Mouse (Mus musculus): ENCODE measurements around the gene Tfg.

The Tfg gene
- long read RNA-seq, experiment 1, transcript Tfg-201 (8 exons, 1,945 nt) = major isoform, 63 of 81 reads
- long read RNA-seq, experiment 1, partial matches to known transcripts = 3 of 81 reads
- long read RNA-seq, experiment 1, other reads (novel, unspliced or antisense) = 15 of 81 reads
- long read RNA-seq, experiment 2, transcript Tfg-201 (8 exons, 1,945 nt) = major isoform, 53 of 64 reads
- long read RNA-seq, experiment 2, partial matches to known transcripts = 1 of 64 reads
- long read RNA-seq, experiment 2, other reads (novel, unspliced or antisense) = 10 of 64 reads

DNA sequence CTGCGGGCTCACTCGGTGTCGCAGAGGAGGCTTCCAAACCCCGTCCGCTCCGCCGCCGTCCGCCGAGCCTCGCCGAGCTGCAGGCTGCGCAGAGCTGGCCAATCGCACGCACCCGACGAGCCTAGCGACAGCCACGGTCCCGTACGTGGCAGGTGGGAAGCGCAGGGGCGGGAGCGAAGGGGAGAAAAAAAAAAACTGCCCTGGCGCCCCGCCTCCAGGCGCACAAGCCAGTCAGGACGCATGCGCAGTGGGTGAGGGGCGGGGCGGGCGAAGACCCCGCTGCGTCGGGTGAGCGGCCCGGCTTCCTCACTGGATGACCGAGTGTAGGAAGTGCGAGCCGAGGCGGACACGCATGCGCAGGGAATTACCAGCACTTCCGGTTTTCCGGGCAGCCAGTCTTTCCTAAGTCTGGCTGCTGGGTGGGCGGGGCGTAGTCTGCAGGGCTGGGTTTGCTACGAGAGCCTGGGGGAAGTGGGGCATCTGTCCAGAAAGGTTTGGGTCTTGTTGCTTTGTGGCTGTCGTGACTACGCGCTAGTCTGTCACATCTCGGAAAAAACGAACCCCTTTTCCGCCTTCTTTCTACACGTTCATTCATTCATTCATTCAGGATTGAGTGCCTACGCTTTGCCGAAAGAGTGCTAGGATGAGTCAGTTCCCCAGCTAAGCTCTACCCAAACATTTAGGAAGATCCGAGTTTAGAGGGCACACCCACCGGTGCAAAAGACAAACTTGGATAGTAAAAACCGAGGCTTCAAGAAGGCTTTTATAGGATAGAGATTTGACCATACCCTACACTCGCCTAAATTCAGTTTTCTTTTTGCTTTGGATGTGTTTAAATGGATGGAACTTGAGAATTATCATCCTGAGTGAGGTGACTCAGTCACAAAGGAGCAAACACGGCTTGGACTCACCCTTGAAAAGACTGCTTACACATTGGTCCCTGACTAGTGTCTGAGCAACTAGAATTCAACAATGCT, at the start of gene Tfg:
TSS of gene Tfg (minus strand) at position 227 of the 977 bp plus-strand sequence.
- intact Hi-C loops (cut with DNase I) = loop anchor here (10.0 kb wide), 1 partner anchor 457 kb away; no protein-coding TSS in a partner anchor

DNA sequence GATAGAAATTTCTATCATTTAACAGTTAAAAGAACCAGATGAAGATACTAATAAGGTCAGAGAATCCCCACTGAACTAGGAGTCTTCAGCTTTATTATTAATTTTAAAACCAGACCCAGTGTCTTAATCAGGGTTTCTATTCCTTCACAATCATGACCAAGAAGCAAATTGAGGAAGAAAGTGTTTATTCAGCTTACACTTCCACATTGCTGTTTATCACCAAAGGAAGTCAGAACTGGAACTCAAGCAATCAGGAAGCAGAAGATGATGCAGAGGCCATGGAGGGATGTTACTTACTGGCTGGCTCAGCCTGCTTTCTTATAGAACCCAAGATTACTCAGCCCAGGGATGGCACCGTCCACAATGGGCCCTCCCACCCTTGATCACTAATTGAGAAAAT, 11.8 kb upstream of the Tfg start:
- intact Hi-C loops (cut with DNase I) = no loop called here

DNA sequence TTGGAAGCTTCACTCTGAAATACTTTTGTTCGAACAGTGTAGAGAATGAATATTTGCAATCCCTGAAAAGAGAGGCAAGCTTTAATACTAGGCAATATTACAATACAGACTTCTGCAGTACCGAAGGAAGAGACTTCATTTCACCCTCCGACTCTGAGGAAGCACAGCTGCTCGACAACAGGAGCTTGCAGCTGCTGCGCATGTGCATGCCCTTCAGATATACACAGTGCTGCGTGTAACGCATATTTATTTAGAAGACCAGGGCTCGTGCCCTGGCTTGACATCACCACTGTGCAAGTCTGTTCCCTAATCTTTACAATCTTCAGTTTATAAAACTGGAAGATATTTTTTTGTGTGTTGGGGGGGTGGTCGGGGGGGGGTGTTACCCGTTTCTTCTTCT, 7.7 kb upstream of the Tfg start:
- intact Hi-C loops (cut with DNase I) = no loop called here

- intact Hi-C loops (cut with DNase I) = no loop called here
These were observed 5.1 kb upstream of the Tfg start for GRCm38 (mm10) chr16:56722357-56722756.

GRCm38 (mm10) chr16:56719031-56719430, 1.8 kb upstream of the Tfg start:
- intact Hi-C loops (cut with DNase I) = loop anchor here (10.0 kb wide), 1 partner anchor 456 kb away; no protein-coding TSS in a partner anchor

- intact Hi-C loops (cut with DNase I) = loop anchor here (10.0 kb wide), 1 partner anchor 458 kb away; no protein-coding TSS in a partner anchor
These were observed 582 bp downstream of the Tfg start for GRCm38 (mm10) chr16:56716557-56717179.

DNA sequence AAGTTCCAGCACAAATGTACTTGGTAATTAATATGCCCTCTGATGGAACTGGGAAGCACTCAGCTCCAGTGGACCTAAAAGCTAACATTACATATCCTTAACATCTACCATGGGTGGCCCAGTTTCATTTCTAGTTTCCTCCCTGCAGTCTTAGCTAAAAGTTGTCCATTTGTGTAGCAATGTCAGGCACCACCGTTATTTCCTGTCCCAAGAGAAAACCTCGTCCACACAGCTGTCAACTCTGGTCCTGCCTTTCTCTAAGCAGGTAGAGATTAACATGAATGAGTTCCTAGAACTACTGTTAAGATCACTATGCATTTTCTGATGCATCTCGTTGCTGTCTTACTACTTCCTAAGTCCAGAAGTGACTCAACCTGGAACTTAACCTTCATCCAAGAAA, 1.6 kb downstream of the Tfg start:
- intact Hi-C loops (cut with DNase I) = loop anchor here (10.0 kb wide), 1 partner anchor 459 kb away; no protein-coding TSS in a partner anchor

- intact Hi-C loops (cut with DNase I) = loop anchor here (10.0 kb wide), 1 partner anchor 465 kb away; no protein-coding TSS in a partner anchor
These were observed 7.2 kb downstream of the Tfg start for GRCm38 (mm10) chr16:56710071-56710470.

- intact Hi-C loops (cut with DNase I) = no loop called here
These were observed 11.5 kb downstream of the Tfg start for GRCm38 (mm10) chr16:56705731-56706130.

DNA sequence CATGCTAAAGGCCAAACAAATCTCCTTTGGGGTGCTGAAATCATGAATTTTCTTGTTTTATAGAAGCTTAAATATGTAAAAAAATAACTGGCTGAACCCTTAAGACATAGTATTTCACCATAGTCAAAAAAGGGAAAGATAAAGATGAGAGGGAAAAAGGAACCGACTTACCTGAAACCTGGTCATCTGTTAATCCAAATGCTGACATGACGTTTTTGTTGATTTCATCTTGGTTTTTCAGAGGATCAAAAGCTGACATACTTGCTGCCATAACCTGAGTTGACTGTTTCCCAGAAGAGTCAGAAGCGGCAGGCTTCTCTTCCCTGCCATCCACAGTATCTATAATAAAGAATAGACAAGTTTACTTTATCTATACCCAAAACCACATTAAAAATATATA, 16.4 kb downstream of the Tfg start:
- intact Hi-C loops (cut with DNase I) = no loop called here

DNA sequence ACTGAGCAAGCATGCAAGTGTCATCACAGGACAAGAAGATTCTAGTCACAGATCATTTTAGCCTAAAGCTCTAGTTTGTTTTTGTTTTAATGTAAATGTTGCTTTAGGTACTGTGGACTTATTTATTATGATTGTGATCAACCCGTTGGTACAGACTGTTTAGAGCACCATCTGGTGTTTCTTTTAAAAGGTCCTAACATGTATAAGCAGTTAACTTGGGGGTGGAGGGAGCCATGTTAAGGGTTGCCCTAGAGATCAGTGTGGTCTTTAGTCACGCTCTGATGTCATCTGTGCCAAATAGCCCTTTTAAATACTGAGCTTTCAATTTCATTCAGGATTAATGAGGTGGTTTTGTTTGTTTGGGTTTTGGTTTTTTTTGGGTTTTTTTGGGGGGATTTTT, 20.8 kb downstream of the Tfg start:
- intact Hi-C loops (cut with DNase I) = no loop called here

DNA sequence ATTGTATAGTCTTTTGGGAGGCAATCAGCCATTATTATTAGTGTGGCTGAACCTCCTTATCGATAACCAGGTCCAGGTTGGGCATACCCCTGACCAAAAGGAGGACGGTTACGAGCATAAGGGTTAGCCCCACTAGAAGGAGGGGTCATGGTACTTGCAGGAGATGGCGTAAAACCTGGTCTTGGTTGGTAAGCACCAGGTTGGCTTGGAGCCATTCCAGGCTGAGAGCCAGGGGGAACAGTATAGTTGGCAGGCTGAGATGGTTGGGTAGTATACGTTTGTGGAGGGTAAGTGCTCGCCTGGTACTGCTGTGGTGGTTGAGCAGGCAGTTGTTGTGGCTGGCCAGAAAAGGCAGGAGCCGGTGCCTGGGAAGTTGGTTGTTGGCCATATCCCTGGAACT, 26.5 kb downstream of the Tfg start:
- intact Hi-C loops (cut with DNase I) = no loop called here

- intact Hi-C loops (cut with DNase I) = loop anchor here (10.0 kb wide), 1 partner anchor 522 kb away; no protein-coding TSS in a partner anchor
These were observed 30.5 kb downstream of the Tfg start for GRCm38 (mm10) chr16:56686747-56687146.

DNA sequence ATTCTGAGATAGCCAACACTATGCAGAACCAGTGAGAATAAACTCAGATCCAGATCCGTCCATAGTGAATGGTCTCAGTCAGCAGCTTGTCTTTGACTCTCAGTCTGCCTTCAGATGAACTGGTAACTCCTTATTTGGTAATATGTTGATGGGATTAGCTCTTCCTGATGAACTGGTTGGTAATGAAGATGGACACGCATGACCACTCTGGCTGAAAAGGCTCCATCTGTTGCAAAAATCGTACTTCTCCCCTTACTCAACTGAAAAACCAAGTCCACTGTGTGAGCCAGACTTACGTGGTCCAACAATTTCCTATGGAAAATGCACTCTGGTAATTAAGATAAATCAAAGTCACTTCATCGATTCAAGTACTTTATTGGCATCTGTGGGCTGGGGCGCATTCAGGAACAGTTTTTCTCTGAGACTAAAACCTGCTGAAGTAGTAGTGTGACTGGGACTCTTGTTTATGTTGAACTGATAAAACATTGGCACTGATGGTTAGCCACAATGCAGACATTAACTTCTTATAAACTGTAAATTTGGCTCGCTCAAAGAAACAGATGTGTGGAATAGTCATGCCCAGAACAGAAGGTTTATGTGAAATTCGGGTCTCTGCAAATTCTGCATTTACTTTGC, 36.1 kb downstream of the Tfg start:
- intact Hi-C loops (cut with DNase I) = loop anchor here (10.0 kb wide), 1 partner anchor 516 kb away; no protein-coding TSS in a partner anchor

DNA sequence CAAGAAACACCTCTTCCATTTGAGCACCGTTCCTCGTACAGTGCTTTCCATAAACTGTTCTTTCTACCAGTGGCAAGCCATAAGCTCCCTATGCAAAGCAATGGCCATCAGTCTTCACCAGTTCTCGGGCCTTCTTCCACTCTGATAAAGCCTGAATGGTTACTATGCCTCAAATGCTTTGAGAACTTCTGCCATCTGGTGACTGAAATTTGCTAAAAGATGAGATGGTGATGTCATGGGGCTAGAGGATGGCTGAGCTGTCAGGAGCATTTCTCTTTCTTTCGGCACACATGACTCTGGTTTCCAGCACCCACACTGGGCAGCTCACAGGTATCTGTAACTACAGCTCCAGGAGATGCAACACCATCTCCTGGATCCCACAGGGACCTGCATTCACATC, 40.1 kb downstream of the Tfg start:
- intact Hi-C loops (cut with DNase I) = loop anchor here (10.0 kb wide), 1 partner anchor 152 kb away; no protein-coding TSS in a partner anchor

- intact Hi-C loops (cut with DNase I) = loop anchor here (10.0 kb wide), 1 partner anchor 149 kb away; no protein-coding TSS in a partner anchor
These were observed 43.8 kb downstream of the Tfg start for GRCm38 (mm10) chr16:56673420-56673819.

DNA sequence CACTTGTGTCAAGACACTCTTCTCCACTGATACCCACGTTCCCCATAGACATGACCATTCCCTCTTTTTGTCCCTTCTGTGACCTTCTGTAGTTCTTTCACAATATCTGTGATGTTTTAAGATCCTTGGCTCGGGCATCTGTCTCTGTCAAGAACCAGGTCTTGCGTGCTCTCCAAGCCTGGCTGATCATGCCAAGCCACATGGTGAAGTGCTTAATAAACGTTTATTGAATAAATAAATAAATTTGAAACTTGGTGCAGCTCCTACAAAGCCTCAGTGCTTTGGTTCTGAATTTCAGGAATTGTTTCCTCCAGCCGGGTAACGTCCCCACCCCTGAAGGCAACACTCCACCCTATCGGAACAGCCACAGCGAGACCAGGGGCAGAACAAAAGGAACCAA, 46.3 kb downstream of the Tfg start:
- intact Hi-C loops (cut with DNase I) = loop anchor here (10.0 kb wide), 1 partner anchor 146 kb away; no protein-coding TSS in a partner anchor

GRCm38 (mm10) chr16:56669520-56669919, 47.7 kb downstream of the Tfg start:
- intact Hi-C loops (cut with DNase I) = no loop called here

DNA sequence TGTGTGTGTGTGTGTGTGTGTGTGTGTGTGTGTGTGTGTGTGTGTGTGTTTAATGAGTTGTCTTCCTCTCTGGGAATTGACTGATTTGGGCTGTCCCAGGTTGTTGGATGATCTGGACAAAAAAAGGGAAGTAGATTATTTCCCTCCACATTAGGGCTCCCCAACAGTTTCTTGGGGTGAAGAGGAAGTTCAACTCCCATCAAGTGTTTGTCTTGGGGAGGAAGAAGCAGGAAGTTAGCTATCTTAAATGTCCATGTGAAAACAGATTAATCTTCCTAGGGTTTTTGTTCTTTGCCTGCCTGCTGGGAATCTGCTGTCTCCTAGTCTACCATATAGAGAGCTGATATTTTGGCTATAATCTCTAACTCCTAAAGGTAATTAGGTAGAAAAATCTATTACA, 58.4 kb downstream of the Tfg start:
- intact Hi-C loops (cut with DNase I) = no loop called here

DNA sequence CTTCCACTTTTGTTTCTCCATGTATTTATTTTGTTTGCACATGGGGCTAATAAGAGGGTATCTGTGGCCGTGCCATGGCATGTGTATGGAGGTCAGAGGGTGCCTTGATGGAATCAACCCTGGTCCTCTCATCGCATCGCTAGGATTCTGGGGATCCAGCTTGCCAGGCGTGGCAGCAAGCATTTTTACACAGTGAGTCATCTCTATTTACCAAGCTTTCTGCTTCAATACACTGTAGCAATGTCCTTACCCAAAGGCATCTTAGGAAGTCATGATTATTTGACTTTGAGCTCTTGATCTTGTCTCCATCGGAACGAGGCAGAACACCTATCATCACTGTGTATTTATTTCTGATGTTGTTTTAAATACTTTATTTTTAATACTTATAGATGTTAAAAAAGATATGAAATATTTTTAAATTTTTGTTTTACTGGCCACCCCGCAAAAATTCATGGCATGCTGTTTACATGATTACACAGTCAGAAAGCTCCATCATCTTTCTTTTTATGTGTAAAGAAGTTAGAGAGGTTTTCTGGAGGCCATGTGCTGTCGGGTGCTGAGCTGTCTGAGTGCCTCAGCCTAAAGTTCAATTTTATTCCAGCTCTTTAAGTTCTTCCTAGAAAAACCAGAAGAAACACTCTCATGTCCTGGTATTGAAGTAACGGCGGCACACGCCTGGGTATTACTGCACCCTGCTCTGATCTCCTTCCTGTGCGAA, 61.9 kb downstream of the Tfg start:
- intact Hi-C loops (cut with DNase I) = no loop called here
